Mouse (Mus musculus) limb, embryonic 14.5 days (tissue): ENCODE measurements around the gene Eif4g3. TPM values are rescaled to one million over a fixed set of nuclear protein-coding genes. Genes with fewer than 3 reads are reported as not detected.

Experiments
- ATAC-seq: fragments of 200-750 bp; cut with Nextera tagmentation; 2 replicates; pipeline ENCODE4 v1.8.0; 2017; ENCODE audit warnings: low read depth, moderate number of reproducible peaks, moderate TSS enrichment; ENCODE audit not compliant: low FRiP score
- DNase-seq: peaks from one replicate; pipeline ENCODE4 v3.0.0-alpha.2; 2015; ENCODE audit warnings: low spot score
- H3K27ac ChIP-seq: fragments of 300-500 bp; sonication (generic); replicated peaks from 2 replicates; pipeline ENCODE4 v1.5.1; 2014; ENCODE audit warnings: low read depth, mild to moderate bottlenecking, low read length, moderate library complexity, mixed read lengths
- H3K27me3 ChIP-seq: fragments of 300-500 bp; sonication (generic); 2 replicates; pipeline ENCODE4 v1.6.1; 2014; ENCODE audit warnings: low read length, mixed read lengths; ENCODE audit not compliant: control insufficient read depth, insufficient read depth
- H3K36me3 ChIP-seq: fragments of 300-500 bp; sonication (generic); 2 replicates; pipeline ENCODE4 v1.6.1; 2014; ENCODE audit warnings: mild to moderate bottlenecking, low read length, moderate library complexity, mixed read lengths; ENCODE audit not compliant: control insufficient read depth, insufficient read depth
- H3K4me1 ChIP-seq: fragments of 300-500 bp; sonication (generic); 2 replicates; pipeline ENCODE4 v1.6.1; 2014; ENCODE audit warnings: antibody characterized with exemption, low read length, mixed read lengths; ENCODE audit not compliant: control insufficient read depth, insufficient read depth
- H3K4me2 ChIP-seq: fragments of 300-500 bp; sonication (generic); replicated peaks from 2 replicates; pipeline ENCODE4 v1.6.1; 2014; ENCODE audit warnings: low read depth, mild to moderate bottlenecking, low read length, moderate library complexity; ENCODE audit not compliant: severe bottlenecking
- H3K4me3 ChIP-seq: fragments of 300-500 bp; sonication (generic); replicated peaks from 2 replicates; pipeline ENCODE4 v1.5.1; 2014; ENCODE audit warnings: low read length
- H3K9ac ChIP-seq: fragments of 300-500 bp; sonication (generic); 2 replicates; pipeline ENCODE4 v1.6.1; 2014; ENCODE audit warnings: mild to moderate bottlenecking, low read depth, low read length, moderate library complexity; ENCODE audit not compliant: severe bottlenecking
- H3K9me3 ChIP-seq: fragments of 300-500 bp; sonication (generic); 2 replicates; pipeline ENCODE4 v1.6.1; 2016; ENCODE audit warnings: low read length; ENCODE audit not compliant: control insufficient read depth
- POLR2A ChIP-seq: fragments of 200-500 bp; IDR thresholded peaks from 2 replicates; pipeline ENCODE4 v1.8.0; 2012; ENCODE audit warnings: inconsistent platforms, mild to moderate bottlenecking, moderate library complexity, borderline replicate concordance; ENCODE audit not compliant: insufficient read depth, insufficient read length; ENCODE audit errors: extremely low read depth
- WGBS: fragments of 180-500 bp; shearing (Covaris S2); extraction: QIAGEN DNeasy Blood & Tissue Kit; methylation state at CpG from one replicate; pipeline ENCODE4 v1.1.7; 2014; 5-methylcytosine and 5-hydroxymethylcytosine counted together
- polyA plus RNA-seq, 2 experiments: library from polyadenylated mRNA; depleted of rRNA in 1 of 2; stranded (reverse) in 1 of 2; unstranded in 1 of 2; fragments of >200 nt; fragmentation: Nextera tagmentation in 1 of 2; extraction: Ambion mirVana in 1 of 2; gene quantifications; 2 replicates each; pipeline versions ENCODE4 v1.2.1 to v1.2.3; 2012 to 2014

The Eif4g3 gene
- polyA plus RNA-seq, 2 experiments: 38.7 to 106 TPM

DNA sequence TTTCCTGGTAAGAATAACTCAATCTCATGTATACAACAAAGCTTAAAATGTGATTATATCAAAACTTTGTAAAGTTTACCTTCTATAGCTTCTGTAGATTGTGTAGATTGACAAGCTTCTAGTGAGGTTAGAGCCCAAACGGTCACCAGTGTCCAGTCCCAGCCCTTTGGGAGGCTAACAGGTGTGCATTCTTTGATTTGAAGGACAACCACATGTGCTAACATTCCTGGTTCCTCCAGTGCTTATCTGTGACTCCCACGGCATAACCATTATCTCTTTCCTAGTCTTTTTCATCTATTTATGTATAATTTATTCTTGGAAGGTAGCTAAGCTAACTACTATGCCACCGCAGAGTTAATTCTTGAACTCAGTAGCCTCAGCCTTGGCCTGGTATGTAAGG, 207.9 kb downstream of the Eif4g3 start:
- H3K27ac ChIP-seq: no peak overlapping the region
- no peak for TF ChIP-seq POLR2A
- WGBS: 82% methylated on average over 3 of the region's 3 CpGs
- no peaks in the 10 kb centered on the region for H3K4me1 ChIP-seq
- no peak overlapping the region for H3K4me2 ChIP-seq
- H3K36me3 ChIP-seq: peaks cover 85% of the 10 kb centered on the region
- no peak overlapping the region for H3K9ac ChIP-seq
- ATAC-seq (peak; percentile 44; the same call in 1 of the 2 replicates), DNase-seq (no peak)
- no peak overlapping the region for H3K4me3 ChIP-seq
- H3K27me3 ChIP-seq: no peaks in the 10 kb centered on the region
- H3K9me3 ChIP-seq: no peaks in the 10 kb centered on the region

DNA sequence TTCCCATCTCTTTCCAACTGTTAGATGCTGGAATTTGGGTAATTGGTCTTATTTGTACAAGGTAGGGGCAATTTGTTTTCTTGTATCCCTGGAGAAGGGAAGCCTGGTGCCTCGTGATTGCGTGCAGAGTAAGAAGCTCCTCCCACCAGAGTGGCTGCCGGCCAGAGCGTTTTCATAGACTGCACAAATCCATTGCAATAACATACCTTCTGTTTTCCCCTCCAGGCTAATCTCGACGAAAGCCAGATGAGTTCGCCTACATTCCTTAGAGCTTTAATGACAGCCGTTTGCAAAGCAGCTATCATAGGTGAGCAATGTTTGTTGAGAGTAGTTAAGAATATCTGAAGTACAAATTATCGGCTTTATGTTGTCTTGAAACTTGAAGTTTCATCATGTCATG, 208.9 kb downstream of the Eif4g3 start:
- H3K9ac ChIP-seq: no peak overlapping the region
- peaks cover 82% of the 10 kb centered on the region for H3K36me3 ChIP-seq
- H3K27ac ChIP-seq: no peak overlapping the region
- H3K9me3 ChIP-seq: no peaks in the 10 kb centered on the region
- 56% methylated on average over 9 of the region's 9 CpGs for WGBS
- H3K4me2 ChIP-seq: no peak overlapping the region
- no peak overlapping the region for H3K4me3 ChIP-seq
- TF ChIP-seq POLR2A: no peak
- no peaks in the 10 kb centered on the region for H3K4me1 ChIP-seq
- ATAC-seq (no peak), DNase-seq (no peak)
- H3K27me3 ChIP-seq: no peaks in the 10 kb centered on the region

DNA sequence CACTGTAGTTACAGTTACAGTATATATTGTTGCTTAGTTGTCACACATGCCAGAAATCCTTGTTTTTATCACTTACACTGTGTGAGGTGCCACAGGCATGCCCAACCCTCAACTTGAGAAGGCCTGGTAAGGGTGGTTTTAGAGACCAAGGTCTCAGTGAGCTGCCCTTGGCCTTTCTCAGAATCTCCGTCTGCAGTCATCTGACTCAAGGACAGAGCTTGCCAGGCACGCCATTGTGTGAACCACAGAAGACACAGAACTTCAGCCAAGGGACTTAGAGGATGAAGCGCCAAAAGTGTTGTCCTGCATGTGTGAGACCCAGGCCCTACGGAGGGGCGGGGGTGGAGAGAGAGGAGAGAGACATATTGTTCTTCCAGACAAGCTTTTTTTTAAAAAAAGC, 217.3 kb downstream of the Eif4g3 start:
- Histone ChIP-seq H3K36me3 (peaks cover 45% of the 10 kb centered on the region), H3K27me3 (no peaks in the 10 kb centered on the region), H3K9me3 (no peaks in the 10 kb centered on the region), H3K4me3 (no peak overlapping the region), H3K9ac (no peak overlapping the region), H3K27ac (no peak overlapping the region), H3K4me2 (no peak overlapping the region), H3K4me1 (no peaks in the 10 kb centered on the region)
- TF ChIP-seq POLR2A: no peak
- DNase-seq (no peak), ATAC-seq (no peak)
- WGBS: 93% methylated on average over 5 of the region's 5 CpGs

DNA sequence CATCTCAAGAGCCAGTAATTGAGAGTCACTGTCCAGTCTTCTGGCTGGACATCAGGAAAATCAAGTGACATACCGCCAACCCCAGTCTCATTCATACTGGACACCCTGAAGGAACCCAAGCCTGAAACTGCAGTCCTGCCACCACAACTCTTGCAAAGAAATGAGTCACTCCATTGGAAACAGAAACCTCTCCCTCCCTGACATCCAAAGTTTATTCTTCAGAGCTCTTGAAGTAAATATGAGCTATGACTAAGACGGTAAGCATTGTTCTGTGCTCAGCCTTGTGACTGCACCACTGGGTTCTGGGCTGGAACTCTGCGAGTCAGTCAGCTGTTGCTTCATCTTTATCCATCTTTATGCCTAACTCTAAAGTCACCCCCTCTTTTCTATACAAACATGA, 221.0 kb downstream of the Eif4g3 start:
- no peak for TF ChIP-seq POLR2A
- H3K9ac ChIP-seq: no peak overlapping the region
- no peak overlapping the region for H3K27ac ChIP-seq
- H3K27me3 ChIP-seq: no peaks in the 10 kb centered on the region
- DNase-seq: no peak
- H3K9me3 ChIP-seq: no peaks in the 10 kb centered on the region
- H3K4me3 ChIP-seq: no peak overlapping the region
- H3K36me3 ChIP-seq: peaks cover 22% of the 10 kb centered on the region
- WGBS: 90% methylated on average over 3 of the region's 3 CpGs
- no peak for ATAC-seq
- H3K4me1 ChIP-seq: peaks cover 10% of the 10 kb centered on the region
- no peak overlapping the region for H3K4me2 ChIP-seq

DNA sequence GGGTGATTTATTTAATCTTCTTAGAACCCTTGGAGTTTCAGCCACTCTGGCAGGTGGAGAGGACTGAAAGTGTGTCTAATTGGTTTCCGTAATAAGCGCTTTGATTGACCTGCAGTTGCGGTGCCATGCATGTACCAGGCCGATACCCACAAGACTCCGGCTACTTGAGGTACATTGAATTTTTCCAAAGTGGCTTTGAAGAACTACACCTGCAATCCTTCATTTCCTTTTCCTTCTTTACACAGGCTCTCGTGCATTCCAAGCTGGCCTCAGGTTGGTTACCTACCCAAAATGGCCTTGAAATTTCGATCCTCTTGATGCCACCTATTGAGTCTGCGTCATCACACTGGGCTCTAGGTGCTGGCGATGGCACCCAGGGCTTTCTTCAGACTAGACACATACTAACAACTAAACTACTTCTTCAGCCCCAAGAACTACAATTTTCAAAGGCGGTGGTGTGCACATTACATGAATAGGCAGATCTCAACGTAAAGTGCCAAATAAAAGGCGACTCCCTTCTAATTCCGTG, 222.9 kb downstream of the Eif4g3 start:
- ATAC-seq (no peak), DNase-seq (no peak)
- no peaks in the 10 kb centered on the region for H3K27me3 ChIP-seq
- peak overlapping the region; percentile 97 for H3K27ac ChIP-seq
- peak overlapping the region; percentile 80 for H3K4me2 ChIP-seq
- peaks cover 15% of the 10 kb centered on the region for H3K4me1 ChIP-seq
- peak overlapping the region; percentile 97 for H3K9ac ChIP-seq
- peak overlapping the region; percentile 98 for H3K4me3 ChIP-seq
- H3K36me3 ChIP-seq: peaks cover 24% of the 10 kb centered on the region
- WGBS: 48% methylated on average over 13 of the region's 13 CpGs
- H3K9me3 ChIP-seq: no peaks in the 10 kb centered on the region
- TF ChIP-seq POLR2A: no peak

DNA sequence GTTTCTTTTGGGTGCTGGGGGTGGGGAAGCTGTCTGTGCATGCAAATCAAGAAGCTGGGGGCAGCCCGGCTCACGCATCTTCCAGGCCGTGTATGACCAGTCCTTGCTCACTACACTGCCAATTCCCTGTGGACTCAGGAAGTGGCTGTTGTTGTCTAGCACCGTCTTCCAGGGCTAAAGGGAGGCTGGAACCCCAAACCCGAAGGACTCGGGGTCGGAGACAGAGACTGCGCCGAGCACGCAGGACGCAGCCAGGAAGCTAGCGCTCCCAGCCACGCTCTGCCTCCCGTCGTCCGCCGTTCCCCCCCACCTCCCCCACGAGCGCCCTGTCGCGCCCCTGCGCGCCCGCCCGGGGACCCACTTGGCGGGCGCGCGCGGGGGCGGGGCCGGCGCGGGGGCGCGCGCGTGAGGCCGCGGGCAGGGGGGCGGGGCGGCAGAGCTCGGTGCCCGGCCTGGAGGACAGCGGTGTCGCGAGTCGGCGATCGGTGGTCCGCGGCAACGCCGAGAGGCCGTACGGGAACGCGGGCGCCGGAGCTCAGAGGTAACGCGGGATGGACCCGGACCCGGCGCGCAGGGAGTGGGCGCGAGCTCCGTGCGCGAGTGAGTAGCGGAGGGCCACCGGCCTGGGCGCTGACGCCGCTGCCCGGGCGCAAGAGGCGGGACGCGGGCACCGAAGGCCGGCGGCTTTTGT, 223.5 kb downstream of the Eif4g3 start, which contains the start of gene Hp1bp3:
Gene Hp1bp3 (plus strand): TSS at position 97 of the 691 bp plus-strand sequence.
- DNase-seq: peak; percentile 75
- Histone ChIP-seq H3K36me3 (peaks cover 24% of the 10 kb centered on the region), H3K4me2 (peak within 1 kb of the TSS; percentile 80), H3K9ac (peak within 1 kb of the TSS; percentile 97), H3K4me1 (peaks cover 15% of the 10 kb centered on the region), H3K27me3 (no peaks in the 10 kb centered on the region), H3K4me3 (peak within 1 kb of the TSS; percentile 98), H3K27ac (peak within 1 kb of the TSS; percentile 97), H3K9me3 (no peaks in the 10 kb centered on the region)
- peak; percentile 66 for ATAC-seq
- TF ChIP-seq POLR2A: peak; percentile 73; the same call in 1 of the 2 replicates
- 0% methylated on average over 14 of the region's 84 CpGs for WGBS
